Mouse (Mus musculus) small intestine, adult 10 weeks (tissue): ENCODE measurements around the gene Olfr402. TPM values are rescaled to one million over a fixed set of nuclear protein-coding genes. Genes with fewer than 3 reads are reported as not detected.

Source experiments
- polyA plus RNA-seq: library from polyadenylated mRNA; stranded (reverse); fragments of 350-450 nt; fragmentation: Illumina TruSeq; extraction: RNeasy Lipid Tissue Mini Kit (QIAGEN cat#74804); gene quantifications from one replicate; pipeline ENCODE4 v1.2.3, GENCODE M21; 2014; ENCODE audit warnings: low replicate concordance

The Olfr402 gene
- polyA plus RNA-seq = not detected

DNA sequence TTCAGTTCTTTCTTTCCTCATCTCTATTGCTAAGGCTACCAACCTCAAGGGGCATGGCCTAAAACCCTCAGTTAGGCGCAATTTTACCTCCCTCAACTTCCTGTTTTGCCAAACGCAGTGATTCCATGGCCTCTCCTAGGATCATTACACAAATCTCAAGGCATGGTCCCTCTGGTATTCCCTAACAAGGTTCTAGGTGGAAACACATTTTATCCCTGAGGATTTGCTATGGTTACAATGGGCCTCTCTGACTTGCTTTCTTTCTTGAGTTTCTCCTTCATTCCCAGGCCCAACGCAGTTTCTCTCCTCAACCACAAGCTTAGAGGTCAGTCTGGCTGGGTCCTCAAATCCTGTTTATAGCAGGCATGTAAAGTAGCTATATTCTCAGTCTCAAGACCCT is at the start of gene Olfr402:
Gene Olfr402 (plus strand): TSS at position 301 of the 400 bp plus-strand sequence.

DNA sequence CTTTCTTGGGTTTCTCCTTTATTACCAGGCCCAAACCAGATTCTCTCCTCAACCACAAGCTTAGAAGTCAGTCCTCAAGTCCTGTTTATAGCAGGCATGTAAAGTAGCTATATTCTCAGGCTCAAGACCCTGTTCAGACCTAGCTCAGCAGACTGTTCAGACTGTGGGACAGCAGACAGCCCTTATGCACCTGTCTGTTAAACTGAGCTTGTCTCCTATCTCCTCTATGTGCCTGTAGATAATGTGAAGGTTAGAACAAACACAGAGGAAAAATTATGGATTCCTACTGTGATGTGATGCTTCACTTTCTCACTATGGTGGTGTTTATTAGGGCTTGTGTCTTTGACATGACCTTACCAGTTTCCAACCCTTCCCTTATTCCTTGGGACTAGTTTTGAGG is 39.9 kb upstream of the Olfr402 start, which contains the start of gene Olfr401:
Gene Olfr401 (plus strand): TSS at position 301 of the 400 bp plus-strand sequence.

DNA sequence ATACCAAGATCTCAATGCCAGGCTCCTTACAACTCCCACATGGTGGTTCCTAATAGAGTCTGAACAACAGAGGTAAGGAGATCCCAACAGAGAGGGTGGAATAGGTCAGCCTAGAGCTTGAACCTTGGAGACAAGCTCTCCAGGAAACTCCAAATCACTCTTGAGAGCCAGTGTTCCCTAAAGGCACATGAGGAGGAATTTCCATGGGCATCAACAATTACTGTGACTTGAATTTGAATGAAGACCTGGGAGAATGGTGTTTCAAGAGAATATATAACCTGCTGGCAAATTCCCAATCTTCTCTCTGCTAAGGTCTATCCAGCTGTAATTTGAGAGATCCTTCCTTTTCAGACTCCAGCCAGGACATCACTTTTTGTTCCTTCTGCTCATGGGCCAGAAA is 32.6 kb downstream of the Olfr402 start, which contains the start of gene Olfr403:
Gene Olfr403 (plus strand): TSS at position 301 of the 400 bp plus-strand sequence.

Other genes with a start within 250 kb of the Olfr402 start
- not detected for gene Olfr395, start 244.2 kb upstream of the Olfr402 start, polyA plus RNA-seq
- gene Olfr23, start 216.9 kb upstream of the Olfr402 start, polyA plus RNA-seq = not detected
- not detected for gene Olfr397, start 192.7 kb upstream of the Olfr402 start, polyA plus RNA-seq
- not detected for gene Olfr398, start 163.1 kb upstream of the Olfr402 start, polyA plus RNA-seq
- not detected for gene Olfr139, start 97.0 kb upstream of the Olfr402 start, polyA plus RNA-seq
- gene Olfr399, start 96.9 kb upstream of the Olfr402 start, polyA plus RNA-seq = not detected
- gene Zfp616, start 83.6 kb upstream of the Olfr402 start, polyA plus RNA-seq = not detected
- not detected for gene Olfr401, start 39.8 kb upstream of the Olfr402 start, polyA plus RNA-seq
- gene Olfr403, start 32.7 kb downstream of the Olfr402 start, polyA plus RNA-seq = not detected
- gene Olfr43, start 57.9 kb downstream of the Olfr402 start, polyA plus RNA-seq = not detected
- not detected for gene Olfr406, start 106.3 kb downstream of the Olfr402 start, polyA plus RNA-seq
- gene Olfr59, start 130.2 kb downstream of the Olfr402 start, polyA plus RNA-seq = not detected
- not detected for gene Olfr410, start 184.5 kb downstream of the Olfr402 start, polyA plus RNA-seq
- gene Olfr411, start 199.1 kb downstream of the Olfr402 start, polyA plus RNA-seq = not detected
- not detected for gene Olfr412, start 208.5 kb downstream of the Olfr402 start, polyA plus RNA-seq